Comparison of ENCODE assay signal across 7 mouse cellular contexts in genomic region chrX:8074430-8075014, GRCm38 (mm10). TPM values are rescaled to one million over a fixed set of nuclear protein-coding genes. Genes with fewer than 3 reads are reported as not detected.
DNase-seq lines count a peak whose midpoint lies in the region; ATAC-seq lines count a peak whose summit lies in the region.

TSS of gene Suv39h1 (minus strand) at chrX:8074760.

- peak within 1 kb of the TSS; percentile 85 for H3K27ac ChIP-seq in intestine, embryonic 15.5 days
- peak within 1 kb of the TSS; percentile 91 for H3K27ac ChIP-seq in midbrain, embryonic 10.5 days (replicated peaks)

- intact Hi-C loops in gastrocnemius, postnatal 36 days (cut with DNase I): no loop called here
- intact Hi-C loops in left cerebral cortex, postnatal 25 days (cut with DNase I): loop anchor here (5.0 kb wide), 1 partner anchor 127 kb away; the partner anchor contains the start of gene Hdac6

- 21% methylated on average over 46 of the region's 46 CpGs for WGBS in intestine, embryonic 15.5 days
- WGBS in midbrain, embryonic 10.5 days: 18% methylated on average over 46 of the region's 46 CpGs

- no peaks in the 10 kb centered on the region for H3K27me3 ChIP-seq in intestine, embryonic 15.5 days (replicated peaks)
- no peaks in the 10 kb centered on the region for H3K27me3 ChIP-seq in midbrain, embryonic 10.5 days (ENCODE audit: low read depth, poor library complexity, severe bottlenecking)

- peak; percentile 96 for DNase-seq in adrenal gland, adult 2 months
- peak; percentile 84 for DNase-seq in embryo, embryonic 11.5 days (ENCODE audit: low read depth, low spot score)
- DNase-seq in gastrocnemius, postnatal 36 days: peak; percentile 80 to 87
- DNase-seq in left cerebral cortex, postnatal 25 days (ENCODE audit: low spot score in 2 of 2): peak; percentile 92 to 97
- DNase-seq in midbrain, embryonic 10.5 days (ENCODE audit: low spot score): peak; percentile 90
- peak; percentile 81 for DNase-seq in right cerebral cortex, postnatal 4 days

- ATAC-seq in intestine, embryonic 15.5 days: peak; percentile 99

- H3K4me2 ChIP-seq in intestine, embryonic 15.5 days (replicated peaks): peak within 1 kb of the TSS; percentile 55

- no peaks in the 10 kb centered on the region for H3K4me1 ChIP-seq in intestine, embryonic 15.5 days (replicated peaks)
- H3K4me1 ChIP-seq in midbrain, embryonic 10.5 days: peaks cover 7% of the 10 kb centered on the region

- no peaks in the 10 kb centered on the region for H3K9me3 ChIP-seq in intestine, embryonic 15.5 days
- peaks cover 10% of the 10 kb centered on the region for H3K9me3 ChIP-seq in midbrain, embryonic 10.5 days (replicated peaks)

- H3K9ac ChIP-seq in intestine, embryonic 15.5 days: peak within 1 kb of the TSS; percentile 66

- peak within 1 kb of the TSS; percentile 56 for H3K4me3 ChIP-seq in intestine, embryonic 15.5 days (replicated peaks)
- H3K4me3 ChIP-seq in midbrain, embryonic 10.5 days: peak within 1 kb of the TSS; percentile 65

- H3K36me3 ChIP-seq in intestine, embryonic 15.5 days: no peaks in the 10 kb centered on the region
- H3K36me3 ChIP-seq in midbrain, embryonic 10.5 days: peaks cover 31% of the 10 kb centered on the region

RNA-seq across cellular contexts. Expression of gene Suv39h1, which starts in this region (rescaled TPM):
- total RNA-seq in adrenal gland, adult 2 months (2021): 10 to 100 TPM in 1 of 2 experiments, 1 to 10 TPM in 1; 9.1 to 11.2 TPM
- 4.9 and 5.5 TPM in 2 replicates for polyA plus RNA-seq in adrenal gland, adult 2 months (2012; rRNA removed)
- 1 to 10 TPM; 3.9 to 5.7 TPM for total RNA-seq in gastrocnemius, postnatal 36 days (2021)
- polyA plus RNA-seq in intestine, embryonic 15.5 days (2015; fragmentation: Nextera tagmentation; extraction: Ambion mirVana): 47.5 and 53.3 TPM in 2 replicates
- 10 to 100 TPM; 22.3 to 26.5 TPM for total RNA-seq in left cerebral cortex, postnatal 25 days (2021)
- polyA plus RNA-seq in midbrain, embryonic 10.5 days (2016; fragmentation: Nextera tagmentation; extraction: Ambion mirVana): 95.8 and 99.4 TPM in 2 replicates

Comparison
In these comparisons a context has a peak if more than half of its experiments do, and no peak if none do; other contexts are left out.
1. Peak in every context shown above with its lines: DNase-seq, ATAC-seq, H3K4me3 ChIP-seq and H3K27ac ChIP-seq.